Mouse (Mus musculus) inflammation-experienced regulatory T-cells (primary cell): ENCODE measurements around the gene Wdfy4. TPM values are rescaled to one million over a fixed set of nuclear protein-coding genes. Genes with fewer than 3 reads are reported as not detected.

Experiments
- polyA plus RNA-seq, 2 experiments: library from polyadenylated mRNA; unstranded; fragments of 100-300 nt; shearing (Covaris generic); gene quantifications; one replicate each; pipeline ENCODE4 v1.2.1; 2017

The Wdfy4 gene
- 1 to 10 TPM in 1 of 2 experiments, under 1 TPM in 1; 0.11 to 2.7 TPM for polyA plus RNA-seq

GRCm38 (mm10) chr14:33185068-33185800 is at the start of gene Wdfy4:
Gene Wdfy4, minus strand, starts transcription at chr14:33185508.

GRCm38 (mm10) chr14:33213823-33214766 is 28.8 kb upstream of the Wdfy4 start, which contains the start of gene Arhgap22:
Gene Arhgap22, plus strand, starts transcription at chr14:33214026.

GRCm38 (mm10) chr14:32991082-32991481 is 194.2 kb downstream of the Wdfy4 start, which contains the start of gene Lrrc18:
Gene Lrrc18, plus strand, starts transcription at chr14:32991382.

Other genes starting within 250 kb of the Wdfy4 start
- gene Lrrc18, start 194.1 kb downstream of the Wdfy4 start, polyA plus RNA-seq, result under 1 TPM in 1 of 2 experiments, not detected in 1; 0.60 TPM
- gene Arhgap22, start 28.5 kb upstream of the Wdfy4 start, polyA plus RNA-seq, result 1 to 10 TPM; 2.2 to 2.7 TPM